Mouse (Mus musculus) frontal cortex, adult 2 months (tissue): Measurements from ENCODE around the gene Gtf2a2. TPM values are rescaled to one million over a fixed set of nuclear protein-coding genes. Genes with fewer than 3 reads are reported as not detected.

ENCODE experiments used
- DNase-seq, 2 experiments: peaks; one replicate each; pipeline ENCODE4 v3.0.0; 2022; ENCODE audit warnings: low spot score in 1 of 2; ENCODE audit errors: extremely low spot score in 1 of 2
- polyA plus RNA-seq: library from polyadenylated mRNA; depleted of rRNA; stranded (reverse); fragments of >200 nt; gene quantifications from 2 replicates; pipeline ENCODE4 v1.2.3, GENCODE M21; 2012; rRNA removed

The Gtf2a2 gene
- polyA plus RNA-seq, 1 experiment: 78.8 TPM

GRCm38 (mm10) chr9:70049416-70049783 is 37.0 kb downstream of the Gtf2a2 start:
- DNase-seq: no peak

GRCm38 (mm10) chr9:70049839-70050238 is 37.5 kb downstream of the Gtf2a2 start:
- DNase-seq: no peak

- DNase-seq: no peak
These were observed 40.4 kb downstream of the Gtf2a2 start for GRCm38 (mm10) chr9:70052730-70053129.

GRCm38 (mm10) chr9:70053411-70053810 is 41.1 kb downstream of the Gtf2a2 start:
- no peak for DNase-seq

DNA sequence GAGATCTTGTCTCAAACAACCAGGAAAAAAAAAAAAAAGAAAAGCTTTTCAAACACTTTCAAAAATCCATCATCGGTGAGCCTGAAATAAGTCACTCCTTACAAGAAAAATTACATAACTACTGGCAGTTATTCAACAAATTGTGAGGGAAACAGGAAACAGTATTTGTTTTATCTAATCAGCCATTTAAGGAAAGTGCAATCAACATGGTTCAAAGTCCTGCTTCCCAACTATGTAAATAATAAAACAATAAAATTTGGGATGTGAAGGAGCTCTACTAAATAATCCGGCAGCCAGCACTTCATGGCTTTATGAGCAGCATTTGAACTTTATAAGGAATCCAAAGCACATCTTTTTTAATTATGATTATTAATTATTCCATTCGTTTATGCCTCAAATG is 49.7 kb downstream of the Gtf2a2 start:
- no peak for DNase-seq

GRCm38 (mm10) chr9:70067497-70067896 is 55.1 kb downstream of the Gtf2a2 start:
- no peak for DNase-seq

DNA sequence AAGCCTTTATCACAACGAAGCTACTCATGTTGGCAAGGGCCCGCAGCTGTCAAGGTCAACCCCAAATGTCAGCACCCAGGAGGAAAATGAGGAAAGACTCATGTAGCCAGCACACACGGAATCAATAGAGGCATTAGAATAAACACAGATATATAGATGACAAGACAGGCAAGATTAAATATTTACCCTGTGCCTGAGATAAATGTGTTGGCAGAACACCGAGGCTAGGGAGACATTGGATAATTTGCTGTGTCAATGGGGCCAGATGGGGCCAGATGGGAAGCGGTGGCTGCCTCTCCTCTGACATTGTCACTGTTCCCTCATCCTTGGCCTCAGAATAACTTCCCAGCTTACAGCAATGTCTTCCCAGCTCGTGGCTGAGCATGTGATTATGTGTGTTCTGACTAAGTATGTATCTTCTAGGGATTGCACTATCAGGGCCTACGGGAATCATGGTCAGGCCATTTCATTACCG is 57.6 kb downstream of the Gtf2a2 start:
- no peak for DNase-seq

- no peak for DNase-seq
These were observed 60.0 kb downstream of the Gtf2a2 start for GRCm38 (mm10) chr9:70072387-70072786.

Other genes with a start within 250 kb of the Gtf2a2 start
- gene Bnip2, start 23.1 kb upstream of the Gtf2a2 start, polyA plus RNA-seq: 44.6 and 48.0 TPM in 2 replicates
- gene Gcnt3, start 25.5 kb downstream of the Gtf2a2 start, polyA plus RNA-seq: not detected in 2 replicates
- gene Fam81a, start 130.0 kb downstream of the Gtf2a2 start, polyA plus RNA-seq: 121 and 131 TPM in 2 replicates
- 7.9 and 8.2 TPM in 2 replicates for gene Myo1e, start 194.8 kb downstream of the Gtf2a2 start, polyA plus RNA-seq